Mouse (Mus musculus): ENCODE measurements around the gene Prdm15. TPM values are rescaled to one million over a fixed set of nuclear protein-coding genes. Genes with fewer than 3 reads are reported as not detected.

Prdm15 gene
- 10 to 100 TPM in 1 of 2 experiments, 1 to 10 TPM in 1; 6.7 to 10.2 TPM for total RNA-seq (2021)
- long read RNA-seq, experiment 1, full-length matches to known transcripts = 1 of 3 reads
- long read RNA-seq, experiment 1, partial matches to known transcripts = 0 of 3 reads
- long read RNA-seq, experiment 1, other reads (novel, unspliced or antisense) = 2 of 3 reads
- long read RNA-seq, experiment 2, partial matches to known transcripts = 0 of 3 reads
- long read RNA-seq, experiment 2, other reads (novel, unspliced or antisense) = 3 of 3 reads

DNA sequence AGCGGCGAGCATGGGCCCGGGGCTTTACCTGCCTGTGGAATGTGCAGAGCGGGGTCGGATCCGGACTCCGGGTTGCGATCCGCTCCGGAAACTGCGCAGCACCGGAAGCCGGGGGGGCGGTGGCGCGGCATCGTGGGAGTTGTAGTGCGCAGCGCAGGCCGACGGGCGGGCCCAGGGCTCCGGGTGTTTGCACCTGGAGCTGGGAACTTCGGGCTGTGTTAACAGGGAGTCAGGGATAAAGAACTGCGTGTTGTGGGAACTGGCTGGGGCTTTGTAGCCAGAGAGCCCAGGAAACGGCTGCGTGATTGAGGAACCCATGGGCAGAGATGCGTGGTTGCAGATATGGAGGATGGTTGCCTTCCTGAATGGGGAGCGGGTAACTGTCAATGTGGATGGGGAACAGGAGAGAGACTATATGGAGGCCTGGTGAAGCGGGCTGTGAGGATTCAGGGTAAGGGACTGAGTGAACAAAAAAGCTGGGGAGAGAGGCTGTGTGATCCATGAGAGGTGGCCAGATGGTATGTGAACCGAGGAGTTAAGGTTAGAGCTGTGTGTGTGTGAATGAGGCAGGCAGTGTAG is at the start of gene Prdm15:
Gene Prdm15, minus strand, starts transcription at position 110 of the 579 bp plus-strand sequence.
- Histone ChIP-seq H3K4me3 (peak within 1 kb of the TSS; percentile 73), H3K27ac (peak within 1 kb of the TSS; percentile 94)
- peak; percentile 9; the same call in 1 of the 2 replicates for TF ChIP-seq CTCF (IDR thresholded peaks at IDR 0.05)
- DNase-seq = peak; percentile 93
- intact Hi-C loops (cut with DNase I) = loop anchor here (2.0 to 5.0 kb wide), 2 partner anchors 71 to 110 kb away; partner anchors contain the start of genes C2cd2 and Zbtb21

DNA sequence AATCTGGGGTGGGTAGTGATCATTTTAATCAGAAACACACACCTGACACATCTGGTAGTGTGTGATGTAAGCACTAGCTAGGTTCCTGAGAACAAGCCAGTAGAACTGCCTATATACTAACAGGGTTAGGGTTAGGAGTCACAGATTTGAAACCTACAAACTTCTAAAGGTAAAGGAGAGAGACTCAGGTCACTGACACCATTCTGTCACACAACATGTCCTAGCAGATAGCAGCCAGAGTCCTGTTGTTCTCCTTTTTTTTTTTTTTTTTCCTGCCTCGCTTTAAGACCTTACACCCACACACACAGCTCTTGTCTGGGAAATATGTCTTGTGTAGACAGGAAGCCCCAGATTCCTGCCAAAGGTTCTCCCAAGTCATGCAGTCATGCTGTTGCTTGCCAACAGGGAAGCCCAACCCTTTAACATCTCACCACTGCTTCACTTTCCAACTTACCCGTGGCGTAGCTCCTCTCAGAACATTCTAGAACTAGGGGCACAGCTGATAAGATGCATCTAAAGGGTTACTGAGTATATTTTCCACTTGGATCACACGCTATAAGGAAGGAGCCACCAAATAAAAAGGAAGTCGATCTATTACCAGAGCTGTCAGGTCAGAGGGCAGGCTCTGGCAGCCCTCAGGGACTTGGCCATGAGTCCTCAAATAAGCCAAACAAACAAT is 45.8 kb upstream of the Prdm15 start:
- Histone ChIP-seq H3K4me3 (peak overlapping the region; percentile 56), H3K27ac (peak overlapping the region; percentile 93)
- intact Hi-C loops (cut with DNase I) = no loop called here
- TF ChIP-seq CTCF (IDR thresholded peaks at IDR 0.05) = no peak
- DNase-seq = peak; percentile 69

DNA sequence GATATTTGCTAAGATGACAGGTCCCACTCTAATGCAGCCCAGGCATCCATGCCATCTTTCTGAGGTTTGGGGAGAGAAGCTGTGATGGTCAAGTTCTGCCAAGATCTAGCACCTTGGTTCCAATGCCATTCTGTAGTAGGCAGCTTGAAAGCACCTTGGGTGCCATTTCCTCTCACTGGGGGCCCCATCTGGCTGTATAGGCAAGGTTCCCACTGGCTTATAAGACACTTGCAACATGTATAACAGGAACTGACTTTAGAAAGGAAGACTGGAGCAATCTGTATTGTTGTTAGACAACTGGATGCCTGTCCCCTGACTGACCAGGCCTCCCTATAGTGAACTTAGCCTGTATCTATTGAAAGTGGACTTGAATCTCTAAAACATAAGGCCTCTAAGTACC is 36.1 kb upstream of the Prdm15 start:
- no peak for TF ChIP-seq CTCF (IDR thresholded peaks at IDR 0.05)
- H3K27ac ChIP-seq = no peak overlapping the region
- DNase-seq = no peak
- intact Hi-C loops (cut with DNase I) = no loop called here
- H3K4me3 ChIP-seq = no peak overlapping the region

DNA sequence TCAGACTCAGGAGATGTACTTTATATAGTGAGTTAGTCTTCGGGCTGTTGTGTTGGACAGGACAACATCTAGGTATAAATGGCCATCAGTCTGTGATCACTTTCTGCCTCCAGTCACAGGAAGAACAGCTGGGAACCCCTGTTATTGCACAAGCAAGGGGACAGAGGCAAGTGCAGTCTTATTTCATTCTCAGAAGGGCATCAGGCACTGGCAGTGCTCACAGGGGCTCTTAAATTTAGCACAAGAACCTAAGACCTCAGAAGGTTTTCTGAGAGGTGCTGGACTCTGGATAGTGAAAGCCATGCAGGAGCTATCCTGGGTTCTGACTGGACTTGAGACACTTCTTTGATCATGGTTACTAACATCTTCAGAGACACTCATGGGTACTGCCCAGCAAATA is 32.0 kb upstream of the Prdm15 start:
- peak; percentile 61 for DNase-seq
- TF ChIP-seq CTCF (IDR thresholded peaks at IDR 0.05) = no peak
- intact Hi-C loops (cut with DNase I) = no loop called here
- Histone ChIP-seq H3K27ac (peak overlapping the region; percentile 64), H3K4me3 (no peak overlapping the region)

DNA sequence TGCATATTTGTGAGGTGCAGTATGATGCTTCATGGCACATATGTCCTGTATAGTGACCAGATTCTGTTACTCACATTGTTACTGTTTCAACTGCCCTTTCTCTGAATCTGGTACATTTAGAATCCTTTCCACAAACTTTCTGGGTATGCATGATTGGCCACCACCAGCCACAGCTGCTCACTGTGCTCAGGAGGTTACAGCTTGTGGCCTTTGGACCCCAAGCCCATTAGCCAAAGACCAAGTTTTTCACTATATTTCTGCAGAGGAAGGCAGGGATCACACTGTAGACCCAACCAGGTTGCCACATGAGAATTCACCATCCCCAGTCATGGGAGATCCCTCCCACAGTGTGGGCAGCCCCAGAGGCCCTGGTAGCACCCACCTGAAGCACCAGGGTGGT is 31.2 kb upstream of the Prdm15 start:
- no peak for DNase-seq
- TF ChIP-seq CTCF (IDR thresholded peaks at IDR 0.05) = no peak
- peak overlapping the region; percentile 64 for H3K27ac ChIP-seq
- no peak overlapping the region for H3K4me3 ChIP-seq
- intact Hi-C loops (cut with DNase I) = no loop called here

DNA sequence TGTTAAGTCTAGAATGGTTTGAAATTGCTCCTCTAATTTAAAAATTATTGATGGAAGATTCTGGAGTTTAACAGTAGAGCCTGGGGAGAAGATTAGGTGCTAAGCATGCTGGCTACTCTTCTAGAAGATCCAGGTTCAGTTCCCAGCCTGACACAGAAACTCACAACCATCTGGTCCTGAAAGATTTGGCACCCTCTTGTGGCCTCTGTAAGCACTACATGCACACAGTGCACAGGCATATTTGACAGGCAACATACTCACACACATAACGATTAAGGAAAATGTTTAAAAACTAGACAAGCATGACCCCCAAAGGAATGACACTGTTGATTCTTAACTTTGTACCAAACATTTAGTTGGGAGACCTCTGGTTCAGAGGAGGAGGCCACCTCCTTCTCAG is 27.5 kb upstream of the Prdm15 start:
- no peak overlapping the region for H3K4me3 ChIP-seq
- DNase-seq = peak; percentile 62
- intact Hi-C loops (cut with DNase I) = no loop called here
- peak; percentile 74 for TF ChIP-seq CTCF (IDR thresholded peaks at IDR 0.05)
- H3K27ac ChIP-seq = no peak overlapping the region

DNA sequence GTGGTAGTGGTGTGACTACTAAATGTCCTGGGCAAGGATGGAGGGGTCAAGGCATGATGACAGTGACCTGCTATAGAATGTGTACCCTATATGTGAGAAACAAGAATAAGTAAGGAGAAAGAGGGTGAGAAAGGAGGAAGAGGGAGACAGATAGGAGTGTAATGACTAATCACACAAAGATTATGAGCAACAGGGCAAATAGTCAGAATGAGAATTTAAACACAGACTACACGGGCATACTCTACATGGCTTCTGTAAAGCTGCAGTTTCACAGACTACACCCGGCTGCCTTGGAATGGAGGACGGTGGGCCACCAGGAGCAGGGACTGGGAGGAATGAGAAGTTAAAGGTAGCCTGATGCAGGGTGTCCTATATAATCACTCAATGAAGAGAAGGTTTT is 25.9 kb upstream of the Prdm15 start:
- intact Hi-C loops (cut with DNase I) = no loop called here
- no peak for TF ChIP-seq CTCF (IDR thresholded peaks at IDR 0.05)
- Histone ChIP-seq H3K4me3 (no peak overlapping the region), H3K27ac (peak overlapping the region; percentile 91)
- DNase-seq = no peak

DNA sequence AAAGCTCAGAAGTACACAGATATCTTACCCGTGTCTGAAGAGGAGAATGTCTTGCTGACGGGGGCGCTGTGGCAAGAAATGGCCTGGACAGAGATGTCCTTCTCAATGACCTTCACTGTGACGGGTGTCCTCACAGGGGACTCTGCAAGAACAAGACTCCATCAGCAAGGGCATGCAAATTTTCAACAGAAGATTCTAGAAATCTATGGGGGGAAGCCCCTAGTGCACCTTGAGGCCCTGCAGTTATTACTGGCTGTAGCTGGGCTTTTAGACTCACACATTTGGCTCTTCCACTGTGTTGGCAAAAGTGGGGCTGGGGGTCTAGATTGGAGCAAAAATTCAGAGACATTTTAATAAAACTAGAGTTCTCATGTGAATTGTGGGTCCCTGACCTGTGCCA is 23.5 kb upstream of the Prdm15 start:
- Histone ChIP-seq H3K27ac (peak overlapping the region; percentile 91), H3K4me3 (peak overlapping the region; percentile 2)
- intact Hi-C loops (cut with DNase I) = loop anchor here (2.0 kb wide), 1 partner anchor 46 kb away; no protein-coding TSS in a partner anchor
- TF ChIP-seq CTCF (IDR thresholded peaks at IDR 0.05) = no peak
- peak; percentile 36 for DNase-seq

DNA sequence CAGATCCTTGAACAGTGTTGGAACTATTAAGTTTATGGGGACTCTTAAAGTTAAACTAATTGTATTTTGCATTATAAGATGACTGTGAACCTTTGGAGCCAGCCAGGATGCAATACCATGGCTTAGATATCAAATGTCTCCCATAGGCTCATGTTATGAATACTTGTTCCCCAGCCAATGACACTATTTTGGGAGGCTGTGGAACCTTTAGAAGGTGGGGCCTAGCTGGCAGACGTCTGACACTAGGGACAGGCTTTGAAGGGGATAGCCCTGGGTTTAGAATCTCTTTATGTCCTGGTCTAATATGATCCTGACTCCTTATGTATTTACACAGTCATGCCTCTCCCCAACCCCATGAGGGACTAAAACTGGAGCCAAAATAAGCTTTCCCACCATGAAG is 22.7 kb upstream of the Prdm15 start:
- DNase-seq = peak; percentile 60
- H3K4me3 ChIP-seq = peak overlapping the region; percentile 15
- peak overlapping the region; percentile 91 for H3K27ac ChIP-seq
- TF ChIP-seq CTCF (IDR thresholded peaks at IDR 0.05) = no peak
- intact Hi-C loops (cut with DNase I) = loop anchor here (2.0 kb wide), 1 partner anchor 46 kb away; no protein-coding TSS in a partner anchor

DNA sequence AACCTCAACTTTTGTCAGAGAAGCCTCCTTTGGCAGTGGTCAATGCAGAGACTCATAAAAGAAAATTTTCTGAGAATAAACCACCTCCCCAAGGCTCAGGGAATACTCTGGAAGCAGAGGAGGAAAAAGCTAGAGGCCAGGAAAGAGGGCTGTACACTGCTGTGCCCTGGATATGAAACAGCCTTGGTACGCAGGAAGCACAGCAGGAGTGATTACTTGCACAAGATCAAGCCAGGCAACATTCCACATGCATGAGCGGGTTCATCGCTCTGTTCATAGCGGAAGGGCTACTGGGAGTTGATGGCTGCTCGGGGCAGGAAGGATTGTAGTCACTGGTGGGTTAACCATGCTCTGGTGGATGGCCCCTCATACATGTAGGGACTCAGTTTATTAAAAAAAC is 21.0 kb upstream of the Prdm15 start:
- intact Hi-C loops (cut with DNase I) = no loop called here
- H3K27ac ChIP-seq = peak overlapping the region; percentile 91
- no peak for DNase-seq
- no peak for TF ChIP-seq CTCF (IDR thresholded peaks at IDR 0.05)
- peak overlapping the region; percentile 16; the same call in 1 of the 2 replicates for H3K4me3 ChIP-seq

DNA sequence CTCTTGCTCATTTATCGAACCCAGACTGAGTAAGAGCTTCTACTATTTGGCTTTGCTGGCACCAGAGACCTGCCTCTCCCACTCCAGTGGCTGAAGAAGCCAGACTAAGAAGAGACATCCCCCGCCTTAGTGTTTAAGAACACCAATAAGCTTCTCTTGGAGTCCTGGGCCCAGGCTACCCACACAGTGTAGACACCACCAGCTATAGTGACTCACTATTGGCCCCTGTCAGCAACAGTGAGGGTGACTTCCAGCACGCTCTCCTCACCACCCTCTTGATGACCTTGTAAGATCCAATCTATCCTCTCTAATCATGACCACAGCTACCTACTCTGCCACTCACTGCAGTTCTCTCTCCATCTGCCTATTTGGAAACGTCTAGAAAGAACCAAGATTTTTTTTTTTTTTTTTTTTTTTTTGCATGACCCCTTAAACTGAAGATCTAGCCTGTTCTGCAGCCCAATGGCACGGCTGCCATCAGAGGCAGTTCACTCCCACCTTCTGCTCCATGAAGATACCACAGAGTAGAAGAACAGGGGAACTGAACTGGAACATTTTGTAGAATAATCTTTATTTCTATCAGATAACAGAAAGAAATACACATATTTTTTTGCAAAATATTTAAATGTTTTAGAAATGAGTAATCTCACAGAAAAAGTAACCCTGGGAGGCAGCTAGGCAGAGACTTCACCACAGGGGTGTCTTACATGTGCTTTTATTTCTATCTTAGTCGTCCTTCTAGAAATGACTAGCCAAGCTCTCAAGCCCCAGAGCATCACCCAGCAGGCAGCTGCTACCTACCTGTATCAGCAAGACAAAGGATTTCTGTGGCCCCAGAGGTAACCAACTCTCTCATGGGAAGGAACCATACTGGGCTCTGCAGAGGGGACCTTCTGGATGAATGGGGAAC is 17.8 kb upstream of the Prdm15 start:
- no peak overlapping the region for H3K4me3 ChIP-seq
- no peak for TF ChIP-seq CTCF (IDR thresholded peaks at IDR 0.05)
- no peak for DNase-seq
- intact Hi-C loops (cut with DNase I) = no loop called here
- H3K27ac ChIP-seq = peak overlapping the region; percentile 16

DNA sequence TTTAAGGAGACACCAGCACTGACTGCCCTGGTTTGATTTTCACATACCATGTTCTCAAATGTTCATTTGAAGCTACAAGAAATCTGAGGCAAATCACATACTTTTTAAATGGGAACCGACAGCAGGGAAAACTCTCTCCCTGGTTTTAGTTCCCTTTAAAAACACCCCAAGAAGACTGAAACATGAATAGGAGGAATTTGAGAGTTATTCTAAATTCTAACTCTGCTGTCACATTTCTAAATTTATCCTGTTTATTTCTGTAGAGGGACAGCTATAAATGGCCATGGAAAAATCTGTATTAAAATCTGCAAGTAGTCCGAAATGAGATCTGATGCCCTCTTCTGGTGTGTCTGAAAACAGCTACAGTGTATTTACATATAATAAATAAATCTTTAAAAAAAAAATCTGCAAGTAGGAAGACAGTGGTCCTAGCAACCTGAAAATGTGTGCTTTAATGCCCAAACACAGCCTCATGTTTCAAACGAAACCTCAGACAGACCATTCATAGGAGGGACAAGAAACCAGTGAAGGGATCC is 12.3 kb upstream of the Prdm15 start:
- intact Hi-C loops (cut with DNase I) = no loop called here
- Histone ChIP-seq H3K4me3 (peak overlapping the region; percentile 41), H3K27ac (peak overlapping the region; percentile 91)
- peak; percentile 57 for TF ChIP-seq CTCF (IDR thresholded peaks at IDR 0.05)
- no peak for DNase-seq
